Mouse (Mus musculus): Measurements from ENCODE around the gene Prdm1. TPM values are rescaled to one million over a fixed set of nuclear protein-coding genes. Genes with fewer than 3 reads are reported as not detected.

The Prdm1 gene
- polyA plus RNA-seq, 1 experiment = 2.9 TPM

DNA sequence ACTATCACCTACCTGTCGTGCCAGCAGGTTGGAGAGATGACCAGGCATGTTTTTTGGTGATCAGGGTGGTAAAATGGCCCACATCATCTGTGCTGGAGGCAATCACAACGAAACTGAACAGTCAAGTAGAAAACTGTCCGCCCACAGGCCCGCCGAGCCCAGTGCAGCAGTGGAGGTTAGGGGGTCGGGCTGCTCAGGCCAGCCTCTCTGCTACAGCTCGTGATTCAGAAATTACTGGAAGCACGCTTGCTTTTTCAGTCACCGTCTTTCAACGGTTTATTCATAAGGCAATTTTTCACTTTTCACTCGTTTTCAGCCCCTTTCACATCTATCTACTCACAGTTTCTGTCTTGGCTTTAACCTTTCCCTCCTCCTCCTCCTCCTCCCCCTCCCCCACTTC lies 96.1 kb downstream of the Prdm1 start:
- WGBS = 87% methylated on average over 11 of the region's 11 CpGs
- no peak for DNase-seq (ENCODE audit: low read depth, low spot score)

DNA sequence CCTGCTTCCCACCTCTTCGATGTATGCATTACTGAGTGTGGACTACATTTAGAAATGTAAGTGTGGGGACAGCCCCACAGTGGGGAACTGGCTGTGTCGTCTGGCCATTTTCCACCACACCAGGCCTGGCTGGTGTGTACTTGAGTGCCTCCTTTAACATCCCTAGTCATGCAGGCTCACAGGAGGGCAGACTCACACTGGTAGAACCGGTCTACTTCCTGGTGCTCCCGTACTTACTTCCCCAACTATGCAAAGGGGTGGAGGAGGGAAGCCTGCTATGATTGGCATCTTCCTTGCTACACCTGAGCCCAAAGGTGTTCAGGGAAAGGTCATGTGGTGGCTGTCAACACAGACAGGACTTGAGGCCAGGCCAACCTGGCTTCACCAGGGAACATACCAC lies 96.6 kb downstream of the Prdm1 start:
- WGBS = 55% methylated on average over 4 of the region's 4 CpGs
- DNase-seq (ENCODE audit: low read depth, low spot score) = no peak

DNA sequence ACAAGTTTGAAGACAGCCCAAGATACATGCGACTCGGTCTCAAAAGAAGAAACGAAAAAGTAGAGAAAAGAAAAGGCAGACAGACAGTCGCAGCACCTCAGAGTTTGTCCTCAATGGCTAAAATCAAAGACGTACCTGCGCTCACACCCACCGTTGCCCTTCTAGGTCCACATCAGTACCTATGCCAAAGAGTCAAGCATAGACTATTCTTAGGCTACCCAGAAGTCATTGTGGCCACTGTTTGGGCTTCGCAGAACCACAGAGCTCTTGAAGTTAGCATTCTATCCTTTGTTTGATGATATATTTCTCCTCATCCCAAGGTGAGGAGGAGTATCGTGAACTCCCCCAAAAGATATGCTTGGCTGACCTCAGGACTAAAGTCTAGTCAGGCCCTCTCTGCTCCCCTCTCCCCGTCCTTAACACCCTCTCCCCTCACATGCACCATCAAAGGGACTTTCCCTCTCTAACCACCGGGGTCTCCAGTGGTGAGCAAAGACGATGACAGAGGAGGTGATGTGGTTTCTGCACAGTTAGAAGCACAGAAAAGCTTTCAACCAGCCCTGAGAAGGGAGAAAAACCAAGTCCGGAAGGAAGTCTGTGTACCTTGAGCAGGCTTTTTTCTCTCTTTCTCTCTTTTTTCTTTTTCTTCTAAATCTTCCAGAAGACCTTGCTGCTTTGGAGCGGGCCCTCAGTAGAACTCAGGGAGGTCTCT lies 99.0 kb downstream of the Prdm1 start:
- 92% methylated on average over 14 of the region's 14 CpGs for WGBS
- DNase-seq (ENCODE audit: low read depth, low spot score) = no peak

DNA sequence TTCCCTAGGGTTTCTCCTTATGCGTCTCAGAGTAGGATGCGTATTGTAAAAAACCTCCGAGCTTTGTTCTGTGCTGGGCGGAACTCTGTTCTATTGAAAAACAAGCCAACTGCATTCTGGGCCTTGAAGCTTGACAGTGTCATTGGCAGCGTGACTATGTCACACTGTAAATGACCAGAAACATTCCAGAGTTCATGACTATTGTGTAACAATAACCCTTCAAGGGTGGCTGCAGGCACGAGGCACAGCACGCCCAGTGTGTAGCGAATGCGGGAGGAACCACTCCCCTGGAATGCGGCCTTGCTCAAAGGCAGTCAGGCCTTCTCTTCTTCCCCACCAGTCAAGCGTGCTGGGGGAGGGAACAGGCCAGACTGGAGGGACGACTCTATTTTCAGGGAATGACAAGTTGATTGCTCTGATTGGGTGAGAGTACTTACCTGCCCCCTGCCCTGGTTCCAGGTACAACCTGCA lies 100.4 kb downstream of the Prdm1 start:
- WGBS = 31% methylated on average over 12 of the region's 12 CpGs
- DNase-seq (ENCODE audit: low read depth, low spot score) = peak; percentile 71

DNA sequence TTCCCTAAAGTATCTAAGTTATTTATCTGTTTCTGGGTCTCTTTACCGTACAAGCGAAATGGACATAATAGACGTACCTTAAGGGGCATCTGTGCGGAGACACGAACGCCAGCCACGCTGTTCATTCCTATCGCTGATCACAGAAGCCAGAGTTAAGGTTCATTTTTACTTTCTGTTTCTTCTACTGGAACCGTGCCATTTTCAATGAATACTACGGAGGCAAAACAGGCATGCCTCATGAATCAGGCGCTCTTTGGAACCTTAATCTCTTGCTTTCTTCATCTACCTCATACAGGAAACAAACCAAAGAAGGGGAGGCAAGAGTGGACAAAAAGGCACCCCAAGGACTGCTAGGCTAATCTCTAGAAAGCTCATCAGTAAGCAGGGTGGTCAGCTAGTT lies 100.9 kb downstream of the Prdm1 start:
- 33% methylated on average over 11 of the region's 11 CpGs for WGBS
- no peak for DNase-seq (ENCODE audit: low read depth, low spot score)

DNA sequence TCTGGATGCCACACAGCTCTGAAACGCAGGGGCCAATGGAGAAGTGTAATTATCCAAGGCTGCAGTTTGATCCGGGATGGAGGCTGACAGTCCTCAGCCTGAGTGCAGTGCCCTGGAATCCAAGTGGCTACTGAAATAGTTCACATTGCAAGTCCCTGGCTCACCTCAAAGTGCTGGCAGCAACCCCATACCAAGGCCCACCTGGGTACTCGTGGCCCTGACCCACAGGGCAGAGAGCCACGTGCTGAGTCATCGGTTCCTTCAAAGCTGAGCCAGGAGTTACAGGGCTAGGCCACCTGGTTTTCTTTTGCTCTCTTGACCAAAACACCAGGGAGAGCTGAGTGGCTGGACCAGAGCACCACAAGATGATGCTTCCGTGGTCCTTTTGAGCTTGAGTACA lies 103.3 kb downstream of the Prdm1 start:
- 34% methylated on average over 6 of the region's 6 CpGs for WGBS
- no peak for DNase-seq (ENCODE audit: low read depth, low spot score)

DNA sequence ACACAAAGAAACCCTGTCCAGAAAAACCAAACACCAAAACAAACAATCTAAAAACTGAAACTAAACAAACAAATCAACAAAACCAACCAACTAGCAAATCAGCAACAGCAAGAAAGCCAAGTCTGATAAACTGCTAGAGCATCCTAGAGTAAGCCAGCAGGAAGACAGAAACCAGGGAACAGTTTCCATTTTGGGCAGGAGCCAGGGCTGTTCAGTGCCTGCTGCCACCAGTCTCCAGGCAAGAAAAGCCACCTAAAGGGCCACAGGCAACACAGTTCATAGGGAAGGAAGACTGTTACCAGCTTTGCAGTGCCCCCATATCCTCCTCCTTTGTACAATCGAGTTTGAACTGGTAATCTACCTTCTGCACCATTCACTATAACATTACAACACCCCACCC lies 106.4 kb downstream of the Prdm1 start:
- DNase-seq (ENCODE audit: low read depth, low spot score) = no peak
- WGBS = 50% methylated on average over 1 of the region's 1 CpGs

DNA sequence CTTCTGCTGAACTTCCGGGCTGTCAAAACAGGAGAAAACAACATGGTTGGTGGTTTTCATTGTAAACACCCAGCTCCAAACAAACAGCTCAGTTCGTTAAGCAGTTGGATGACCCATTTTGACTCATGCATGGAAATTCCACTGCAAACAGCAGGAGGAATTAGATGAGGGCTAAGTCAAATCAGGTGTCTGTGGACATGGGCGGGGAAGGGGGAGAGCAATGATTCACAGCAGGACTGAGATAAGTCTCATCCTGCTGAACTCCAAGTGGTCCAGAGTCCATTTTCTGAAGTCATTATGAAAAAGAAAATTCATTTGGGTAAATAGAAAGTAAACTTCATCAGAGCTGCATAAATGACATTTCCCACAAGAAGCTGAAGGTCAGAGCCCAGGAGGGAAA lies 108.1 kb downstream of the Prdm1 start:
- DNase-seq (ENCODE audit: low read depth, low spot score) = no peak
- WGBS = 62% methylated on average over 3 of the region's 3 CpGs

DNA sequence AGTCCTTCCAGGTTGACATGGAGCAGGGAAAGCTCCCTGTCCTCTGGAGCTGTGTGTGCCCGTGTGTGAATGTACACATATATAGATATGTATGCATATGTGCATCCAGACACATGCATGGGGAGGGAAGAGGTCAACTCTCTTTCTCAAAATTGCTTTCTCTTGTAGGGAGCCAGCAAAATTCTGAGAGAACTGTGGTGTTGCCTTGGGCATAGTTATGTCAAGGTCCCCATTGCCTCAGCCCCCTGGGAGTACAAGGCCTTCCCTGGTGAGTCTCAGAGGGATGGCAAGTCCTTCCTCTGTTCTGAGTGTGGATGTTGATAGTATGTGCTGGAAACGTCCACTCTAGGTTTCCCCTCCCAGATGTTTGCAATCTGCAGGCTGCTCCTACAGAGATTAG lies 109.4 kb downstream of the Prdm1 start:
- WGBS = 84% methylated on average over 2 of the region's 2 CpGs
- DNase-seq (ENCODE audit: low read depth, low spot score) = no peak

DNA sequence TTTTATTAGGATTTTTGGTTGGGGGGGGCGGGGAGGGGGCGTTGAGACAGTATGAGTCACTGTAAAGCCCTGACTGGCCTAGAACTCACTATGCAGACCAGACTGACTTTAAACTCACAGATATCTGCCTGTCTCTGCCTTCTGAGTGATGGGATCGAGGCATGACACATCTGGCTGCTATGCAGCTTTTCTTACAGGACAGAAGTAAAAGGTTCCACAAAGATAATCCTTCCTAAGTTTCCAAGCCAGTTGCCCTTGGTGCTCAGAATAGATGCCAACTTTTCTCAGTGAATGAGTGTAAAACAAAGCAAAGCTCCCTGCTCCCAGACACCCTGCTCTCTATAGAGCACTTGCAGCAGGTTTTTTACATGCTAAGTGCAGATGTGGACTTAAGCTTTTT lies 112.7 kb downstream of the Prdm1 start:
- 89% methylated on average over 3 of the region's 3 CpGs for WGBS

DNA sequence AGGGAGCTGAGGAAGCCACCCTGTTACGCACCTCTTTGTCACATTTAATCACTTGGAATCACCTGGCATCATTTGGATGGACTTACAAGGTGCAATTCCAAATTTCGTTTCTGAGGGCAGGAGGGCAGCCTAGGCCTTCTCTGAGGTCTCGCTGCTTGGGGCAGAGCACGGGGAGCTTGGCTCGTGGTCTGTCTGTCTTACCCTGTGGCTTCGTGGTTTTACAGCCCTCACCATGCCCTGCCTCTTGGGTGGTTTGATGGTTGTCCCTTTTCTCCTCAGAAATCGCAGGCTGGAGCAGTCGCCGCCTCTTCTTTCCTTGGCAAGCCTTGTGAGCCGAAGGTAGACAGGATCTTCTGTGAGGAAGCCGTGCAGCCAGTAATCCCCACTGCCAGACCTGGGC lies 118.3 kb downstream of the Prdm1 start:
- no peak for DNase-seq (ENCODE audit: low read depth, low spot score)
- WGBS = 85% methylated on average over 11 of the region's 11 CpGs

More for the DNA sequence above, 112.7 kb downstream of the Prdm1 start:
- DNase-seq (ENCODE audit: low read depth, low spot score) = no peak

DNA sequence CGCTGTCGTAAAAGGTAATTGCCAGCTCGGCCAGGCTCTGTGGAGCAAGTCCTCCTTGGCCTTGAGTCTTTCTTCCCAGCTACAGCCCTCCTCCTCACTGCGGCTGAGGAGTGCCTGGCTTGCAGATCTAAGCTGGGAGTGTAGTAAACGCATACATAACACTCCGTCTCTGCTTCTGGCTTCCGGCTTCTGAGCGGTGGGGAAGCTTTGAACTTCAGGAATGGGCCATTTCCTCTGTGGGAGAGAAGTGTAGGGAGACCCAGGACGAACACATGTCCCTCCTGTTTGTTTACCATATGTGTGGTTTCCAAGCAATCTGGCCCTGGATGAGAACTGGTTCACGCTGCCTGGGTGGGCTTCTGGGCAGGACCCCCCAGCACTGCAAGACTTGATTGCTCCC lies 119.2 kb downstream of the Prdm1 start:
- WGBS = 30% methylated on average over 10 of the region's 10 CpGs
- no peak for DNase-seq (ENCODE audit: low read depth, low spot score)

DNA sequence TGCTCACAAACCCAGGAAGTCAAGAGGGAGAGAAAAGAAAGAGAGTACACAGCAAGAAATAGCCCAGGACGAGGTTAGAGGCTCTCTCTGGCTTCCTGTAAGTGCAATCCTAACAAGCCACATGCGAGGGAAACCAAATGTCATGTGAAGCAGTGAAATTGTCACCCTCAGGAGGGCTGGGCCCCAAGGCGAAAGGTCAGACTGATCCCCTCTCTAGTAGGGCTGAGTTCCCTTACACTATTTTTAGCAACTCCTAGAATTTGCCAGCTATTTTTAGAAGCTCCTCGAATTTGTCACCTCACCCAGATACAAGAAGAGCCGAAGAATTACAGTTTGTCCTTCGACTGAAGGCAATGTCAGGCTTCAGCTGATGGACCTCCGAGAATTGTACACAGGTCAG lies 124.9 kb downstream of the Prdm1 start:
- WGBS = 65% methylated on average over 7 of the region's 7 CpGs
- no peak for DNase-seq (ENCODE audit: low read depth, low spot score)

DNA sequence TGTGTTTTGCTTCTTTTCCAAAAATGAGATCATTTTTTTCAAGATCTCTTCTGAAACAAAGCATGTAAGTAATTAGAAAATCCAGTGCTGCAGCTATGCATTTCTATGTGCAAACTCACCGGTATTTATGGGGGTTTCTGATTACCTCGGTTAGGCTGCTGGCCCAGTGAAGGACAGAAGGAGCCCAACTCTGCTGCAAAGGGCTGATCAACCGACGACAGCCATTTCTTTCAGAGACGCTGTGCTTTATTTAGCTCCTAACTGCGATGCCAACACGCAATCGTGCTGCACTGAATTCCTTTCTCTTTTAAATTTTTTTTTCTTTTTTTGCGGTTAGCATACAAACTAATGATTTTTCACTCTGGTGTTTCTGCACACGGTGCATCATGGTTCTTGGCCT lies 126.7 kb downstream of the Prdm1 start:
- 72% methylated on average over 10 of the region's 10 CpGs for WGBS

DNA sequence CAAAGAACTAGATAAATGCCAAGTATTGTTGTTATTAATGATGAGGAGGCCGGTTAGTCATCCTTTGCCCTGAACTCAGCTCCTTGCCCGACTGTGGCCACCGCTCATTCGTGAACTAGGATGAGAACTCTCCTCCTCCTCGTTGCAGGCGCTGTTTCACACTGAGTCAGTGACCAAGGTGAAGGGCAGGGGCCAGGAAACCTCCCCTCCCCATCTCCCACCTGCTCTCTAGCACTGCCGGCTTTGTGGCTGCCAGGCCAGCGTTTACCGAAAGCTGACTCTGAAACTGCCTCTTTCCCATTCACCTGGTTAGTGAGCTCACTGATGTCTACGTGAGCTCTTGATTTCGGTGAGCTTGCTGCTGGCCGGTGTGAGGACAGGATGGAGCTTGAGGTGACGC lies 127.7 kb downstream of the Prdm1 start:
- WGBS = 81% methylated on average over 13 of the region's 13 CpGs
- no peak for DNase-seq (ENCODE audit: low read depth, low spot score)

More for the DNA sequence above, 126.7 kb downstream of the Prdm1 start:
- no peak for DNase-seq (ENCODE audit: low read depth, low spot score)

DNA sequence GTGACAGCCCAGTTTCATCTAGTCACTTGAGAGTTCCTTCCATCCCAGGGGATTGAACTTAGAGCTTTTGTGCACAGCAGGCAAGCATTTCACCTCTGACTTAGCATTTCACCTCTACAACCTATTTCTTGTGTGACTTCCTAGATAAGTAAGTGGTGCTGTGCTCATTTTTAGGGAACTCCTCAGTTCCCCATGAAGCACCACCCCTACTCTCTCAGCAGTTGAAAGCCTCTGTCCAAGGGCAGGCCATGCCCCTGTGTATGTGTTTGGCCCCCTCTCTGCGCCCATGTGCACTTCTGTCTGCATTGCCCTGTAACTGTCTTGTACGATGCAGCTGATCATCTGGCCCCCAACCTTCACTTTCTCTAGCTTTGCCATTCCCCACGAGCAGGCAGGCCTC lies 128.2 kb downstream of the Prdm1 start:
- 70% methylated on average over 3 of the region's 3 CpGs for WGBS
- no peak for DNase-seq (ENCODE audit: low read depth, low spot score)

DNA sequence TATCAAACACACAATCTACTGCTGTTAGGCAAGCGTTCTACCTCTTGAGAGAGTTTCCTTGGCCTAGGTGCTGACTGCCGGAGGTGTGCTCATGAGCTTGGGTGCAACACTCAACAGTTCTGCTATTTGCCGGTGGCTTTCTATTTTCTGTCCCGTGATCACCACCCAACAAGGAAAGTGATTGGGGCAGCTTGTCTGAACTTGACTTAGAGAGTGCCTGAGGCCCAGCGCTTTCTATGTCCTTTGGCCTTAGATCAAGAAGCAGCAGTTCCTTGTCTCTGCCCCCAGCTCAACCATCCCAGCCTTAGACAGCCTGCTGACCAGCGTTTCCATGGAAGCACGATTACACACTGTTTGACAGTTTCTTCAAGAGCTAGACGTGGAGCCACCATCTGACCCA lies 135.4 kb downstream of the Prdm1 start:
- WGBS = 88% methylated on average over 8 of the region's 8 CpGs

DNA sequence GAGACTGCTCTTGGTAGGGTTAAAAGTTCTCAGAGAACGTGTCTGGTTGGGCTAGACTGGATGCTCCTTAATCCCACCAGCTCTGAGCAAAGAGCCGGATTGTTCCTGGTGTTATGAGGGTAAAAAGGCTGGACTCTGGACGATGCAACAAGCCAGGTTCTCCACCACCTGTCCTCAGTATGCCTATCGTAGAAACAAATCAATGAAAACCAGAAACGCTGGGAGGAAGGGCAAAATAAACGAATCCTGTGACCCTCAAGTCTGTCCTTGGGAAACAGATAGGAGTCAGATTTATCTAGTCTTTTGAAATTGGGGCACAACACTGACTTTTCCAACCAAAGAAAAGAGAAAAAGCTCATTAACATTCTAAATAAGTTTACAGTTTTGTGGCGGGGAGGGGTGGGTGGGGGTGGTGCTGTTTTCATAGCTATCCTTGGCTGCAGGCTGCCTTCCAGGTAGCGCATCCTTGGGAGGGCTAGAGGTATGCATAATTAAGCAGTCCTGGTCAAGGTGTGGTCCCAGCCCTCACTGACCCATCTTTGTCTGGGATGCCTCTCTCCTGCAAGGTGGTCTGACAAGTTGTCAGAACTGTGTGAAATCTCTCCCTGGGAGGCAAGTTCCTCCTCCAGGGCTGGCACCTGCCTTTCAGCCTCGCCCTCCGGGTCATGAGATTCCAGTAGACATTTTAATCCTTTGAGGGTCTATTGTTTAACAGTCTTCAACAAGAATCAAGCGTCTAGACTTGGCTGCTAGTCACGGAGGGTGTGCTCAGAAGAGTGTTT lies 136.6 kb downstream of the Prdm1 start:
- DNase-seq (ENCODE audit: low read depth, low spot score) = no peak
- WGBS = 49% methylated on average over 12 of the region's 12 CpGs

More for the DNA sequence above, 135.4 kb downstream of the Prdm1 start:
- no peak for DNase-seq (ENCODE audit: low read depth, low spot score)

DNA sequence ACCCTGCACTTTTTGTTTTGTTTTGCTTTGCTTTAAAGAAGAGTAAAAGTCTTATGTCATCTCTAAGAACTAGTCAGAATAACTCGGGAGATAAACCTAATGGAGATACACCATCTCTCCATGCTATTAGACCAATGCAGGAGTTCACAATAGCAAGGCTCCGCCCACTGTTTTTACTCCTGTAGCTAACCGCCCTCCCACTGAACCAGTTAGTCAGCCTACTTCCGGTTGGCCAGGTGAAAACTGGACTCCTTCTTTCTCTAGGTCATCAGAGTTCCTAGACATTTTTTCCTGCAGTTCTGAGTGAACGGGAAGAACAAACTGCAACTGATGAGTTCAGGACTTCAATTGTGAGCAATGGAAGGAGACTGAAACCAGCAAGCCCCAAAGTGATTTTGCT lies 138.0 kb downstream of the Prdm1 start:
- 64% methylated on average over 5 of the region's 5 CpGs for WGBS
- no peak for DNase-seq (ENCODE audit: low read depth, low spot score)

DNA sequence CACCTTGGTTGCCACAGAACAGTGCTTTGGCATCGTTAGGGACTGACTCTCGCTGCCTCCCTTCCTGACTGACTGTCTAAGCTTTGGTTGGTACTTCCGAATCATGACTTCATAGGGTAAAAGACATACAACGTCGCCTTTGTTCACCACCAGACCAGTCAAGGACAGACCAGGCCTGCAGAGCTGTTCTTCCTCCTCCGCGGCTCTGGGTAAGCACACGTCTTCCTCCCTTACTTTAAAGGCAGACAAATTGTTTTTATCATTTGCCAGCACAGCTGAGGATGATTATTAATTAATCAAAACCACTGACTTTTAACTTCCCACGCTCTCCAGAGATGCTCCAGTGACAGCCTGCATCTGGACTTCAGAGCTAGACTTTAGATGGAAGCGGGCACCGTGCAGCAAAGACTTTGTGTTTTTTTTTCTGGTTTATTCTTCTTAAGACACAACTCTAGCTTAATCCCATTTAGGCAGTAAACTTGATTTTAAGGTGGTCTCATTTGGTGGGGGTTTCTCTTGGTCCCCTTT lies 139.5 kb downstream of the Prdm1 start:
- DNase-seq (ENCODE audit: low read depth, low spot score) = no peak
- WGBS = 77% methylated on average over 11 of the region's 11 CpGs

Data from large intestine, adult 2 months (tissue).